Comparison of ENCODE assay signal across 18 mouse cellular contexts in the genomic region with DNA sequence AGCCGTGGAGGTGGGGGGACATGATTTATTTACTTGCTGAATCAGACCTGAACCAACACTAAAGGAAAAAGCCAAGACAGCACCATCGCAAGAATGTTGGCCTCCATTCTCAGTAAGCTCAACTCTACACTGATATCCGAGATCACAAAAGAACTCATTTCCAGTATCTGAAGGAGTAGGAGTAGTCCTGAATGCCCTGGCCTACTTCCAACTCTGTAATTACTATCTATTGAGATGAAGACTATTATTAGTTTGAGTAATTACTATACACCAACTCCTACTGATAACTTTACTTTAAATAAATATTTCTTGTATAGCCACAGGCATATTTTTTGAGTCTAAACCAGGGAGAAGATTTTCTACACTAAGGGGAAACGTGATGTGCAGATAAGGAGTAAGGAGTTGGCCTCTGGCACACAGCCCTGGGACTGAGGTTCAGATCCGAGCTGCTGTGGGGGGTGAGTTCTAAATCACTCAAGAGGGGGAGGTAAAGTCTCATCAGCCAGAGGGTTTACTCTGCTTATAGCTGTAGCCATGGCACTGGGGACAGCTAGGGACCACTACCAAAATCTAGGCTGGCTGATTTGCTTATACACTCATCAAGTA.
A peak's percentile ranks its signal among the peaks of the same experiment; 100 is the strongest.
DNase-seq lines count a peak whose midpoint lies in the region; ATAC-seq and TF ChIP-seq lines count a peak whose summit lies in the region.
"Had no signal": no experiment of that assay in that cellular context is flagged by ENCODE, and none has a peak within 500 bp of the region (broad histone marks: within the 10 kb centered on the region; RNA-seq: fewer than 3 reads in every experiment).

No protein-coding gene starts in this region.

- no peak for TF ChIP-seq EP300 in stomach, postnatal 0 days (optimal IDR thresholded peaks at IDR 0.05)

- peak overlapping the region; percentile 46 for H3K4me2 ChIP-seq in intestine, embryonic 14.5 days (ENCODE audit: low read length)
- H3K4me2 ChIP-seq in intestine, postnatal 0 days (replicated peaks; ENCODE audit: low read depth): no peak overlapping the region; the same call in 1 of the 2 replicates
- H3K4me2 ChIP-seq in midbrain, embryonic 12.5 days (replicated peaks): no peak overlapping the region
- peak overlapping the region; percentile 25 for H3K4me2 ChIP-seq in stomach, postnatal 0 days (replicated peaks; ENCODE audit: low read depth)
- no peak overlapping the region for H3K4me2 ChIP-seq in liver, embryonic 11.5 days
- H3K4me2 ChIP-seq: forebrain, embryonic 15.5 days; hindbrain, embryonic 12.5 days; limb, embryonic 12.5 days; liver, embryonic 15.5 days; neural tube, embryonic 12.5 days had no signal

- H3K27ac ChIP-seq in intestine, embryonic 14.5 days (ENCODE audit: low read depth): peak overlapping the region; percentile 83
- no peak overlapping the region for H3K27ac ChIP-seq in intestine, postnatal 0 days (ENCODE audit: low read depth, low read length)
- H3K27ac ChIP-seq in midbrain, embryonic 12.5 days (replicated peaks): 0 out of 2 replicates have a peak overlapping the region, but pooled peaks have one; percentile 22
- no peak overlapping the region for H3K27ac ChIP-seq in midbrain, embryonic 10.5 days (replicated peaks)
- peak overlapping the region; percentile 56 for H3K27ac ChIP-seq in stomach, postnatal 0 days (replicated peaks)
- H3K27ac ChIP-seq in liver, embryonic 11.5 days (ENCODE audit: low read depth, low read length): no peak overlapping the region
- H3K27ac ChIP-seq: forebrain, embryonic 15.5 days; gastrocnemius, adult 2 months; hindbrain, embryonic 12.5 days; left cerebral cortex, adult 2 months; limb, embryonic 12.5 days; liver, embryonic 15.5 days; neural tube, embryonic 12.5 days had no signal

- H3K9ac ChIP-seq in intestine, embryonic 14.5 days (ENCODE audit: low read length): no peak overlapping the region
- no peak overlapping the region for H3K9ac ChIP-seq in intestine, postnatal 0 days (ENCODE audit: low read depth, low read length)
- H3K9ac ChIP-seq in midbrain, embryonic 12.5 days (replicated peaks): no peak overlapping the region
- 0 out of 2 replicates have a peak overlapping the region, but pooled peaks have one; percentile 35 for H3K9ac ChIP-seq in stomach, postnatal 0 days (ENCODE audit: low read length)
- H3K9ac ChIP-seq in liver, embryonic 11.5 days (ENCODE audit: low read depth, low read length): no peak overlapping the region
- H3K9ac ChIP-seq: forebrain, embryonic 15.5 days; hindbrain, embryonic 12.5 days; limb, embryonic 12.5 days; liver, embryonic 15.5 days; neural tube, embryonic 12.5 days had no signal

- no peaks in the 10 kb centered on the region for H3K27me3 ChIP-seq in intestine, embryonic 14.5 days (replicated peaks; ENCODE audit: control insufficient read depth, insufficient read depth, low read length)
- H3K27me3 ChIP-seq in intestine, postnatal 0 days (replicated peaks; ENCODE audit: control insufficient read depth, insufficient read depth, low read length): no peaks in the 10 kb centered on the region
- H3K27me3 ChIP-seq in midbrain, embryonic 12.5 days: no peaks in the 10 kb centered on the region
- H3K27me3 ChIP-seq in midbrain, embryonic 10.5 days (ENCODE audit: low read depth, poor library complexity, severe bottlenecking): no peaks in the 10 kb centered on the region
- H3K27me3 ChIP-seq in stomach, postnatal 0 days (ENCODE audit: control insufficient read depth, insufficient read depth, low read length): no peaks in the 10 kb centered on the region
- no peaks in the 10 kb centered on the region for H3K27me3 ChIP-seq in liver, embryonic 11.5 days (replicated peaks; ENCODE audit: control insufficient read depth, insufficient read depth, low read length)
- H3K27me3 ChIP-seq: forebrain, embryonic 15.5 days; hindbrain, embryonic 12.5 days; limb, embryonic 12.5 days; liver, embryonic 15.5 days; neural tube, embryonic 12.5 days had no signal

- WGBS in intestine, embryonic 14.5 days: 39% methylated on average over 5 of the region's 5 CpGs
- 44% methylated on average over 5 of the region's 5 CpGs for WGBS in intestine, postnatal 0 days
- 88% methylated on average over 5 of the region's 5 CpGs for WGBS in midbrain, embryonic 12.5 days
- 91% methylated on average over 5 of the region's 5 CpGs for WGBS in midbrain, embryonic 10.5 days
- WGBS in stomach, postnatal 0 days: 29% methylated on average over 5 of the region's 5 CpGs
- WGBS in liver, embryonic 11.5 days: 67% methylated on average over 5 of the region's 5 CpGs

- H3K36me3 ChIP-seq in intestine, embryonic 14.5 days (ENCODE audit: control insufficient read depth, insufficient read depth, low read length): peaks cover 14% of the 10 kb centered on the region; the same call in 1 of the 2 replicates
- peaks cover 15% of the 10 kb centered on the region for H3K36me3 ChIP-seq in intestine, postnatal 0 days (ENCODE audit: control insufficient read depth, insufficient read depth)
- peaks cover 13% of the 10 kb centered on the region; the same call in 1 of the 2 replicates for H3K36me3 ChIP-seq in midbrain, embryonic 12.5 days
- H3K36me3 ChIP-seq in midbrain, embryonic 10.5 days: peaks cover 25% of the 10 kb centered on the region
- H3K36me3 ChIP-seq in stomach, postnatal 0 days (ENCODE audit: control insufficient read depth, insufficient read depth, low read length): no peaks in the 10 kb centered on the region
- H3K36me3 ChIP-seq in liver, embryonic 11.5 days (ENCODE audit: control insufficient read depth, insufficient read depth, low read length): no peaks in the 10 kb centered on the region; the same call in 1 of the 2 replicates

- DNase-seq in intestine, embryonic 14.5 days (ENCODE audit: low spot score): no peak
- DNase-seq in midbrain, embryonic 10.5 days (ENCODE audit: low spot score): no peak
- DNase-seq in stomach, postnatal 0 days (ENCODE audit: low spot score): no peak
- no peak for DNase-seq in liver, embryonic 11.5 days (ENCODE audit: low spot score)
- DNase-seq: cerebellum, postnatal 25 days; gastrocnemius, adult 2 months; kidney, adult 8-10 months; lung, postnatal 36 days had no signal

- no peak for ATAC-seq in intestine, embryonic 14.5 days (replicated peaks; ENCODE audit: low FRiP score, low TSS enrichment, low read depth)
- no peak for ATAC-seq in intestine, postnatal 0 days
- no peak for ATAC-seq in midbrain, embryonic 12.5 days (ENCODE audit: low FRiP score, low read depth)
- peak; percentile 54; the same call in 1 of the 2 replicates for ATAC-seq in megakaryocyte progenitor cell, adult 5-6 weeks (replicated peaks; ENCODE audit: poor library complexity)
- no peak for ATAC-seq in stomach, postnatal 0 days (ENCODE audit: low FRiP score, low TSS enrichment)
- ATAC-seq in liver, embryonic 11.5 days (replicated peaks; ENCODE audit: low FRiP score): no peak
- ATAC-seq: forebrain, embryonic 15.5 days had no signal

- no peak for TF ChIP-seq CTCF in intestine, postnatal 0 days (IDR thresholded peaks at IDR 0.05; ENCODE audit: low read depth)
- TF ChIP-seq CTCF in stomach, postnatal 0 days (IDR thresholded peaks at IDR 0.05; ENCODE audit: low read depth): no peak

- H3K4me1 ChIP-seq in intestine, embryonic 14.5 days (replicated peaks; ENCODE audit: control insufficient read depth, insufficient read depth, low read length): peaks cover 19% of the 10 kb centered on the region; the same call in 1 of the 2 replicates
- no peaks in the 10 kb centered on the region for H3K4me1 ChIP-seq in intestine, postnatal 0 days (replicated peaks; ENCODE audit: control insufficient read depth, insufficient read depth, low read length)
- peaks cover 11% of the 10 kb centered on the region for H3K4me1 ChIP-seq in midbrain, embryonic 12.5 days
- peaks cover 8% of the 10 kb centered on the region; the same call in 1 of the 2 replicates for H3K4me1 ChIP-seq in midbrain, embryonic 10.5 days
- peaks cover 2% of the 10 kb centered on the region; the same call in 1 of the 2 replicates for H3K4me1 ChIP-seq in stomach, postnatal 0 days (replicated peaks; ENCODE audit: control insufficient read depth, insufficient read depth)
- 0 out of 2 replicates have a peak, but pooled peaks cover 3% of the 10 kb centered on the region for H3K4me1 ChIP-seq in liver, embryonic 11.5 days (replicated peaks; ENCODE audit: control insufficient read depth, insufficient read depth, low read length)
- H3K4me1 ChIP-seq: hindbrain, embryonic 12.5 days; liver, embryonic 15.5 days had no signal

- H3K9me3 ChIP-seq in intestine, embryonic 14.5 days (ENCODE audit: control insufficient read depth, low read length): no peaks in the 10 kb centered on the region
- H3K9me3 ChIP-seq in intestine, postnatal 0 days (ENCODE audit: control insufficient read depth): no peaks in the 10 kb centered on the region
- H3K9me3 ChIP-seq in midbrain, embryonic 12.5 days: no peaks in the 10 kb centered on the region
- H3K9me3 ChIP-seq in midbrain, embryonic 10.5 days (replicated peaks): no peaks in the 10 kb centered on the region
- no peaks in the 10 kb centered on the region for H3K9me3 ChIP-seq in stomach, postnatal 0 days (ENCODE audit: control insufficient read depth, low read length)
- no peaks in the 10 kb centered on the region for H3K9me3 ChIP-seq in liver, embryonic 11.5 days (ENCODE audit: control insufficient read depth, low read length)
- H3K9me3 ChIP-seq: forebrain, embryonic 15.5 days; G1E; hindbrain, embryonic 12.5 days; limb, embryonic 12.5 days; liver, embryonic 15.5 days; neural tube, embryonic 12.5 days had no signal

- peak overlapping the region; percentile 21 for H3K4me3 ChIP-seq in intestine, embryonic 14.5 days (ENCODE audit: low read depth, low read length)
- H3K4me3 ChIP-seq in intestine, postnatal 0 days (ENCODE audit: low read depth, low read length): no peak overlapping the region
- no peak overlapping the region for H3K4me3 ChIP-seq in midbrain, embryonic 12.5 days
- H3K4me3 ChIP-seq in midbrain, embryonic 10.5 days: no peak overlapping the region
- H3K4me3 ChIP-seq in stomach, postnatal 0 days (ENCODE audit: low read depth, low read length): 0 out of 2 replicates have a peak overlapping the region, but pooled peaks have one; percentile 12
- no peak overlapping the region for H3K4me3 ChIP-seq in liver, embryonic 11.5 days (ENCODE audit: low read depth, low read length)
- H3K4me3 ChIP-seq: forebrain, embryonic 15.5 days; gastrocnemius, adult 2 months; hindbrain, embryonic 12.5 days; left cerebral cortex, adult 2 months; limb, embryonic 12.5 days; liver, embryonic 15.5 days; neural tube, embryonic 12.5 days had no signal

Comparison
In these comparisons a context has a peak if more than half of its experiments do, and no peak if none do; other contexts are left out.
1. H3K27ac ChIP-seq: peak in intestine, embryonic 14.5 days (single experiment), midbrain, embryonic 12.5 days (single experiment) and stomach, postnatal 0 days (single experiment); none in intestine, postnatal 0 days (single experiment), midbrain, embryonic 10.5 days (single experiment) and liver, embryonic 11.5 days (single experiment).
2. H3K4me2 ChIP-seq: peak in intestine, embryonic 14.5 days (single experiment) and stomach, postnatal 0 days (single experiment); none in intestine, postnatal 0 days (single experiment), midbrain, embryonic 12.5 days (single experiment) and liver, embryonic 11.5 days (single experiment).
3. H3K4me3 ChIP-seq: peak in intestine, embryonic 14.5 days (single experiment) and stomach, postnatal 0 days (single experiment); none in intestine, postnatal 0 days (single experiment), midbrain, embryonic 12.5 days (single experiment), midbrain, embryonic 10.5 days (single experiment) and liver, embryonic 11.5 days (single experiment).